Mouse (Mus musculus) lung, postnatal 10 days (tissue): ENCODE results near the gene Ano2.

Source experiments
- DNase-seq: peaks from one replicate; pipeline ENCODE4 v3.0.0; 2021

Ano2 gene

DNA sequence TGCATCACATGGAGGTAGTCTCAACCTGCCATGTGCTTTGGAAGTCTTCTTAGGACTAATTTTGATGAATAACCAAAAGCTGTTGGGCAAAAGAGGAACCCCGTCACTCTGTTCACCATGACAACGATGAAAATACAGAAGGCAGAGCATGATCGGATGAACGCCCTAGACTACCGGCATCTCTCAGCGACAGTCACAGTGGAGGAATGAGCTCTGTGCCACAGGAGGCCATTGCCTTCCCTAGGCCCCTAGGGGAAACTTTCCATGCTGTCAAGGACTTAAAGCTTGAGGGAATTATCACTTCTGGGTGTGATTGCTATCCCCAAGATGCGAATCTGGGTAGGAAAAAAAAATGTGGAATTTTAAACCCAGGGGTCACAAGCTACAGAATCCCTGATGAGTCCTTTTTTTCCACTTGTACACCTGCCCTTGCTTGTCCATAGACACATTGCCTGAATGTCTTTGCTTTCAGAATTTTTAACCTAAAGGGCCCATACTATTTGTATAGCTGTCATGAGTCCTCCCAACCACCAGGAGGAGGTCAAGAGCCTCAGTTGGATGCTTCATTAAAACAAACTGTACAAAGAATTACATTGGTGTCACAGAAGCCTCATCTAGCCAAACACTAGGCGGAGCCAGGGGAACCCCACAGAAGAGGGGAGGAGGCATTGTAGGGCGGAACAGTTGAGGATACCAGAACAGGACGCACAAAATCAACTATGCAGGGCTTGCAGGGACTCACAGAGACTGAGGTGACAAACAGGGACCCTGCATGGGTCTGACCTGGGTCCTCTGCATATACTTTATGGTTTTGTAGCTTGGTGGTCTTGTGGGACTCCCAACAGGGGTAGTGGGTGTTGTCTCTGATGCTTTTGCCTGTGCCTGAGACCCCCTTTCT lies 53.2 kb downstream of the Ano2 start:
- peak; percentile 16 for DNase-seq

DNA sequence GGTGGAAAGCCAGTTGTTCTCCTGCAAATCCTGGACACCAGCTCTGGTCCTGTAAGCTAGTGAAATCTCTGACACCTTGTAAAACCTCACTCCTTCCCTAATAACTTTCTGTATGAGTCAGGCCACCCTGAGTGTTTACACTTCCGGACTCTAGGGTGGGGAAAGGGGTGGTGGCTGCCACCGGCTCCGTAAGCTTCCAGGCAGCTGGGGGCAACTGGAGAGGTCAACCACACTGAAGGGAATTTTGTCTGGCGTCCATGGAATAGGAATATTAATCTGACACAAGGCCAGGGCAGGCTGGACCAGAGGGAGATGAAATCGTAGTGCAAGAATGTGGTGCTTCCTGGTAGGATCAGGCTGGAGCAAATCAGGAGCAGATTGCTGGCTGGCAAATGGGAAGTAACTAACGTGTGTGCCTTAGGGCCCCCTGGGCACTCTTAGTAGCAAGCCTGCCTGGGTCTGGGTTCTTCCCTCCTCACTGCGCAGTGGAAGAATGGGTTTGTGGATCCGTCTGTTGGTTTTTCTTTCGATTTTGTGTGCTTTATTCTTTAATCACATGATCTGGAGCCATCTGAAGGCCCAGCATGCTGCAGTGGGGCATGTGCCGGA lies 57.2 kb downstream of the Ano2 start:
- no peak for DNase-seq

DNA sequence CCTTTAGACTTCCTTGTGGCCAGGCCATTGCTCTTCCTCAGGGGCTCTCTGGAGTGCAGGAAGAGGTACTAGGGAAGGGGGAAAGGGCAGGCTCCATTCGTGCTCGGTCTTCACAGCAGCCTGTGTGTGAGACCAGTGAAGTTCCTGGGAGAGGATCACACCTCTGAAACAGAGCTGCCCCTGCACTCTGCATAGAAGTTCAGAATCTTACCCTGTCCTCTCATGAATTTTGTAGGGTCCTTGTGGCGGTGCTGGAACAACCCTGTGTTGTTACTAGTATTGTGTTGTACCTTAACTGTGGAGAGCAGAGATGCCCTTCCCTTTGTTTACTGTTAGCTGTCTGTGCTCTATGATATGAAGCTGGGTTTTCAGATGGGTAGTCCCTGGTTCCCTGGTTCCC lies 58.4 kb downstream of the Ano2 start:
- DNase-seq = no peak

DNA sequence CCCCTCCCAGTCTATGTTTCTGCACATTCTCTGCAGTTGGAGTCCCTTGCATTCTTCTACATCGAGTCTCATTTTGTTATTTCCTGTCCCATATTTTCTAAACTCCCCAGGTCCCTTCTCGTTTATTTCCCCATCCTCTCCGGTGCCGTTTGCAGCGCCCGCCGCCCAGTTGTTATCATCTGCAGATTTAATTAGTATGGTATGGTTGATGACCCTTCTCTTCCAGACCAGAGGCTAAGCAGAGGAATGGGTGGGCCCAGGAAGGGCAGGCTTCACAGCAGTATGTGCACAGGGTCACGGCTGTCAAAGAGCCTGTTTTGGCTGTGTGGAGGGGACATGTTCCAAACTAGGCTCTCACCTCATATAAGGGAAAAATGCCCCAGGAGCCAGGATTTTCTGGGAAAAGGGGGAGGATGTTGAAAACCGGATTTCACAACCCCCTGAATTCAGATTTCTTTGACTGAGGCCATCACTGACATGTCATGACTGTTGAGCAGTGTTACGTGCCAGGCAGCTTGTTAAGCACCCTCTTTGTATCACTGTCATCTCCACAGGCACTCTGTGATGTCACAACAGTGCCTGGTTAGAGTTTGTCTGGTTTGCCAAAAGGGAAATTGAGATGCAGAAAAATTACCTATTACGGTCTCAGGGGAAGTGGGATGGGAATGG lies 72.8 kb downstream of the Ano2 start:
- DNase-seq = peak; percentile 14

DNA sequence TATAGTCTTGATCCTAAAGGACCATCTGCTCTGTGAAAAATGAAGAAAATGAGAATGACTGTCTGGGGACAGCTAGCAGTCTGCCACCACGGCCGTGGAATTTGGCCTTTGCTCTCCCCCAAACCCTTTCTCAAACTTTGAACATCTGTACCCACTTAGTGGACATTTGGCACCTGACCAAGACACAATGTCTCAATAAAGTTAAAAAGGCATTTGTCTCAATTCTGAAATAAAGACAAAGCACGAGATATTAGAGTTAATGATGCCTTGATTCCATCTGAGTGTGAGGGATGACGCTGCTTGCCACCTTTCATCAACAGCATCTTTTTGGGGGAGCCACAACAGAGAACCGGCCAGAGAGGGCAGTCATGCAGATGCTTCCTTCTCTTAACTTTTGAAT lies 83.0 kb downstream of the Ano2 start:
- DNase-seq = no peak

DNA sequence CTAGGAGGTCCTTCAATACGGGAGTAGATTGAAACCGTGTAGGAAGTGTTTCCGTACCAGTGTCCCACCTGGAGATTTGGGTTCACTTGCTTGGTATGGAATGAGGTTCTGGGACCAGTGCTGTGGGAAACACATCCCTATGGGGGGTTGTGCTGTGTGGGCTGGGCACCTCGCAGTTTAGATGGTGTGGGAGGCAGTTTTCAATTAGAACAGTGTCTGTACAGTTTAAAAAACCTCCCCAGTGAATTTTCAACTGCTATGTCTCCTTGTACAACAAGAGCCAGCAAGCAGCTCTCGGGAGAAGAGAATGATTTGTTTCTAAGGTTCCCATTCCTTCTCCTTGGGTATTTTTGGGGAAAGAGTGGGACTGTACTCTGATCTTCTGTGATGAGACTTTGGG lies 86.1 kb downstream of the Ano2 start:
- DNase-seq = no peak

DNA sequence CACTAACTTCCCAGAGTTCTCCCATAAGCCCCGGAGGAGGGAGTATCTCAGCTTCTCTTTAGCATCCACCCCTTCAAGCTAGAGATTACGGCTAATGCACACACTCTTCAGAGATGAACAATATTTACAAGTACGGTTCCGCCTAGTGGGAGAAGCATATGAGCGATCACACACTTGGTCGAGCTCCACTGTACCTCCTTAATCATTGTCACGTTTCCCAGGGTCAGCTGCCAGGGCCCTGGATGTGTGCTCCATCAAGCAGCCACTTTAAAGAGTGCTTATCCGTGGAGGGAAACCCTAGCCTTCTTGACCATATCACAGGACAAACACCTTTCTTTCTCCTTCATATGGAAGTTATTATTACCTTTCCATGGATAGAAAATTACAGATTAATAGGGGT lies 112.7 kb downstream of the Ano2 start:
- no peak for DNase-seq

DNA sequence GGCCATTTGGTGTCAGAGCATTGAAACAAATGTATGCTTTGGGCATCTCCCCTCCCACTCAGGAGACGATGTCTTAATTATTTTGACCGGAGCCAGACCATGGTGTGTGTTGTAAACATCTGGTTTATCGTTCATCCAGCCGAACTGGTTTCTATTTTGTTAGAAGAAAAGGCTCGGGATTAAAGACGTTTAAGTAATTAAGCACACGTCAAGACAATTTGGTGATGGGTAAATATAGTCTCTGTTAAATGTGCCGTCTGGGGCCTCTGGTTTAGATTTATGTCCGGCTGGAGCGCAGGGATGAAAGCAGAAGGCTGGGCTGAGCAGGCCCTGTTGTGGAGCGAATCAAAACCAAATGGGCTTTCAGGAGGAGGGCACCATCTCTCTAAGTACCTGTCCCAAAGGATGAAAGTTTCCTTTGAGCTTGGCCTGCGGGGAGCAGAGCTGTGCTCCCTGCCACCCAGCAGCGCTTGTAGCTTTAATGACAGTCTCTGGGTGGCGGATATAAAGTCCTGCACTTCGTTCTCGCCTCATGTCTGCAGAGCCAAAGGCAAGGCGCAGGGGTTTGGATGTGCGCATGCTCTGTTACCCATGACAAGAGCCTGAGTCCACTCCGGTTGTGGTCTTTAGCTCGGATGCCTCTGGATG lies 113.3 kb downstream of the Ano2 start:
- no peak for DNase-seq

DNA sequence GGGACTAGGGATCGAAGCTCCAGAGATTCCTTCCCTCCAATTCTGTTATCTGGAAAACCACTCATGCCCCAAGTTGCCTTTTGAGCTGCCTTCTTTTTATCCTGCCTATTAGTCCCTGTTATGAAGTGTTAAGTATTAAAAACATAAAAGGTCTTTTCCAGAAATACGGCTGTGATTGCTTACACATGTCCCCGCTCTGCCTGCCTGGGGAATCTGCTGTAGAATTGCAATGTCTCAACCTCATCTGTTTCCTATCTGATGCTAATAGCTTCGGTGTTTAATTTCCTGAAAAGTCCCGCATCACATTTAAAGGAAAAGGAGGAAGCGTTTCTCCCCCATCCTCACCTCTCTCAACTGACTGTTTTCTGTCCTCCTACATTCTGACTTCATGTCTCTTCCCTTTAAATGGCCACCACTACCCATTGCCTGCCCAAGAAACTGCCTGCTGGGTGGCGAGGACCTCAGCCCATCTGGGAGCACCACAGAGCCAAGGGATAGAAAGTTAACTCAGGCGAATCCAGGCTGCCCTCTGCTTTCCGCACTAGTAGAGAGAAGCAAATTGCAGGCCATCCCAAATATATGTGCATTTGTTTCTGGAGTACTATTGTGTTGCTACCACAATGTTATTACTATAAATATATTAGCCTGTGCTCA lies 118.9 kb downstream of the Ano2 start:
- DNase-seq = no peak

DNA sequence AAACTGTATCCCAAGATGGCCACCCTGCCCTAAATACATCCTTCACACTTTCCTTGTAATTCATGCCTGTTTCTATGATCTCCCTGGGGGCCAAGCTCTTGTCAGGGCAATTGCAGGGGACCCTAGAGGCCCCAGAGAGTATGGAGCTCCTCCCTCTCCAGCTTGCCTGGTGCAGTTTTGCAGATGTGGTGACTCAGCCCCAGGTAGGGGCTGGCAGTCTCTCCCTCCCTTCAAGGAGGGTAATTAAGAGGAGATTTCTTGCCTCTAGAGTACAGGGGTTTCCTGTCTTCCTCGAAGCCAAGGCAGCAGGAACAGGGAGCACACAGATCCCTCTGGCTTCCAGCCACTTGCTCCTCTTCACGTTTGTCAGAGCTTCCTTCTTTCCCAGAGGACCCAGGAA lies 121.2 kb downstream of the Ano2 start:
- DNase-seq = no peak

DNA sequence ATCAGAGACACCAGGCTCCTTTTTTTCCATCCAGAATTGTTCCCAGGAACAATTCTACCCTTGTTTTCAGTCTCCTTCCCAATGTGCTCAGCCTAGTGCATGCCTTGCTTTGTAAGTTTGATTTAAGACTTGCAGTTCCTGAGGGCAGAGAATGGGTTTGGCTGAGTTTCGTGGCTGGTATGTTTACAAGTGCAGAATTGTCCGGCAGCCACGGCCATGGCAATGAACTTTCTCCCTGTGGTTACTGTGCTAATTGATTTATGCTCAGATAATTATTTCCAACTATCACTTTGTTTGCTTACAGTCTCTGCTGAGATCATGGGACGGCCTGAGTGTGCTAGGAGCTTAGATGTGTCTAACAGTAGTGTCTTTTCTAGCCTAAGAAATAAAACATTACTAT lies 147.9 kb downstream of the Ano2 start:
- DNase-seq = no peak

DNA sequence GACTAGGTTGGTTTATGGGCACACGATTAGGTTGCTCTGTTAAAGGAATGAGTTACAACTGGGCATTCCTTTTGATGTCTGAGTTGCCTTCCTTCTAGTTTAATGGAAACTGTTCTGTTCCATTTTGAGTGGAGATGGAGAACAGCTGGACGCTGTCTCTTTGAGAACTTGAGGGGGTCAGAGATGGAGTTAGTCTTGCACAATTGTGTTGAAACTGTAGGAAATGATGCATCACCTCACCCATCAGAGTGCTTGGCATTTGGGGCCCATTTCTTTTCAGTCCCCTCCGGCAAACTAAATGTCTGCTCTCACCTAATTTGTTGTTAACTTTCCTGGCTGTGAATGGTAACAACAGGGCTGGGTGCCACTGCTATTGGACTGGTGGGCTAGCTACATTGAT lies 151.1 kb downstream of the Ano2 start:
- peak; percentile 33 for DNase-seq

DNA sequence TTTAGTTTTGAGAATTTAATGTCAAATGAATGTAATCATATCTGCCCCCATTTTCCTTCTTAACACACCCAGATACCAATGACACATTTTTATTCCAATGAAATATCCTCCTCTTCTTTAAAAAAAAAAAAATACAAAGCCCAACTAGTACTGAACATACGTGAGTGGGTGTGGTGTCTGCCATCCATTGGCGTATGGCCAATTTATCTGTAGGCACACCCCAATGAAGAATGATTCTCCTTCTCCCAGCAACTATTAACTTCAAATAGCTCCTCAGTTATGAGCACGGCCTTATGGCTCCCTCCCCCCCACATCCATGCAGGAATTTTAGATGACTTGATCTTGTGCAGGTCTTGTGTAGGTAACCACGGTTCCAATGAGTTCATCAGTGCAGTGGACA lies 161.0 kb downstream of the Ano2 start:
- DNase-seq = no peak

DNA sequence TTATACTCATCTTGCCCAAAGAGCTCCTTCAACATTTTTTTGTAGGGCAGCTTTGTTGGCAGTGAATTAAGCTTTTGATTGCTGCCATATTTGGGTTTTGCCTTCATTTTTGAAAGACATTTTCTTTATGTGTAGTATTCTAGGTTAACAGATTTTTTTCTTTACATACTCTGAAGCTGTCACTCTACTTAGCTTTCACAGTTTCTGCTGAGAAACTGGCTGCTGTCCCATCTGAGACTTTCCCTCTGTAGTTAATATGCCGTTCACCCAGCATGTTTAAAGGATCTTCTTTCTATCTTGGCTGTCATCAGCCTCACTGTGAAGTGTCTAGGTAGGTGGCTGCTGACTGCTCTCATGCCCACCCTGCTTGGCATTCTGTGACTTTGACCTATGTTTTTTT lies 168.1 kb downstream of the Ano2 start:
- DNase-seq = no peak

DNA sequence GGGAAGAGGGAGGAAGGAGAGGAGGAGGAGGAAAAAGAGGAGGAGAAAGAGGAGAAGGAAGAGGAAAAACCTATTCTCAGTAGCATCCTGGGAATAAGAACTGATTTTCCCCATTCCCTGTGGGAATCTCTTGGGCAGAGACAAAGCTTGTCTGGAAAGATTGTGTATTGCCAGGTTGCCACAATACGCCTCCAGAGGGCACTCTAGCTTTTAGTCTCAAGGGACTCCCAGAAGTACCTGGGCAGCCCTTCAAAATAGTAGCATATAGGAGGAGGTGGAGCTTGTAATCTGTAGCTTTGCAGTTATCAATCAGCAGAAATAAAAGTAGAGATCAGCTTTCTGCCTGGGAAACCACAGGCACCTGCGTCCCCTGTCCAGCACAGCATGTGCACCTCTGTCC lies 178.3 kb downstream of the Ano2 start:
- peak; percentile 69 for DNase-seq

DNA sequence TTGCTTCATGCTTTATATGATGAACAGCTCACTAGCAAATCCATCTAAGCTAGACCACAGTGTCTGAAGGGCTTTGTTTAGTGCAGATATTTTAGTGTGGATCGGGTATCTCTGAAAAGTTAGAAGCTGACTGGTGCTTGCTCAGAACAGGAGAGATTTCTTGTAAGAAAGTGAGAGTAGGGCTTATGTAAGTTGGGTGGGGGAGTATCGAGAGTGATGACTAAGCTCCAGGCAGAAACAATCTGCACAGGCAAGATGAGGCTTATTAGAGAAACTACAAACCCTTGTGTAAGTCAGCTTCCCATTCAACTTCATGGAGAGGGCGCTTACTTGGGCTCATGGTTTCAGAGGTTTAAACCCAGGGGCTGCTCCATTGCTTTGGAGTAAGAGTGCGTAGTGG lies 181.3 kb downstream of the Ano2 start:
- no peak for DNase-seq

DNA sequence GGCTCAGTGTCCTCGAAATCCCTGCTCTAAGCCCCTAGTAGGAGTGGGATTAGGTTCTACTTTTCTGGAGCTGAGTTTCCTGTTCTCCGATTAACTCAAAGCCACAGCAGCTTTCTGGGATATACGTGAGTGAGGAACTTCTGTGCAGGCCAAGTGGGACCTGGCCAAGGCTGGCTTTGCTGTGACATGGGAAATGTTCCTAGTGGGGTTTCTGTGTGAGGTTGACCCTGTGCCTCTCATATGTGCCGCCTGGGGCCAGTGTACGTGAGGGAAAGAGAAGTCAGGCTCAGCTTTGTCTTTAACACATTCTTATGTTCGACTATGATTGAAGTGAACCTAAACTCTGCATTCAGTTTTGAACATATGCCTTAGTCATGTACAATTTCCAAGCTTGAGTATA lies 184.5 kb downstream of the Ano2 start:
- no peak for DNase-seq

DNA sequence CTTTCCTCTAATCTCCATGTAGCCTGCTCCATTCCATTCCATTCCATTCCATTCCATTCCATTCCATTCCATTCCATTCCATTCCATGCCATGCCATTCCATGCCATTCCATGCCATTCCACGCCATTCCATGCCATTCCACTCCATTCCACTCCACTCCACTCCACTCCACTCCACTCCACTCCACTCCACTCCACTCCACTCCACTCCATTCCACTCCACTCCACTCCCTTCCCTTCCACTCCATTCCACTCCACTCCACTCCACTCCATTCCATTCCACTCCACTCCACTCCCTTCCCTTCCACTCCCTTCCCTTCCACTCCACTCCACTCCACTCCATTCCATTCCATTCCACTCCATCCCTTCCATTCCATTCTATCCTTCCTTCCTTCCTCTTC lies 186.7 kb downstream of the Ano2 start:
- no peak for DNase-seq

DNA sequence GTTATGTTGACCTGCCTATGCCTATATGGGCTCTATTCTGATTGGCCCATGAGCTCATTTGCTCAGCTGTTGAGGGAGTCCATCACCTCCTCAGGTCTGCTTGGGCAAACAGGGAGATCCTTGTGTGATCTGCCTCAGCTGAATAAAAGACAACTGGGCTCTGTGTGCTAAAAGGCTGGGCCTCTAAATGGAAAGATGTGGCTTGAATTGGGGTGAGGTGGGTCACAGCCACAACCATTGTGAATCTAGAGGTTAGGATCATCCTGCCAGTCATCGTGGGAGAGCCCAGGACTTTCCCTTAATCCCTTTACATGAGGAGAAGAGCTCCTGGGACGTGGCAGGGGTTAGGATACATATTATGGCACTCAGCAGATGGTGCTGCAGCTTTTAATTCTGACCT lies 188.5 kb downstream of the Ano2 start:
- no peak for DNase-seq

DNA sequence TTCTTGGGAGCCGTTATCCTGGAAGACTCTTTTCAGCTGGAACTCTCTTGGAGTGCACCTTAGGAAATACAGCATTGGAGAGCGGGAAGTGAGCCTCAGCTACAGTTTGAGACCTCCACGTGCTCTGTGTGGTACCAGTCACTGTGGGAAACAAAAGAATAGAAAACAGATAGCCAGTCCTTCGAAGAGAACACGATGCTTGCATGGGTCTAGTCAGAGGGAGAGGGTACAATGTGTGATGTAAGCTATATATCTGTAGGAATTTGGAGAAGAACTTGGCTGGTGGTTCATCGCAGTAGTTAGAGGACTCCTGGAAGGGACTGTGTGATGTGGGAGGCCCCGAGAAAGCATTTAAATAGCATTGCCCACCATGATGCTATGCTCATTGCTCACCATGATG lies 189.1 kb downstream of the Ano2 start:
- DNase-seq = no peak

DNA sequence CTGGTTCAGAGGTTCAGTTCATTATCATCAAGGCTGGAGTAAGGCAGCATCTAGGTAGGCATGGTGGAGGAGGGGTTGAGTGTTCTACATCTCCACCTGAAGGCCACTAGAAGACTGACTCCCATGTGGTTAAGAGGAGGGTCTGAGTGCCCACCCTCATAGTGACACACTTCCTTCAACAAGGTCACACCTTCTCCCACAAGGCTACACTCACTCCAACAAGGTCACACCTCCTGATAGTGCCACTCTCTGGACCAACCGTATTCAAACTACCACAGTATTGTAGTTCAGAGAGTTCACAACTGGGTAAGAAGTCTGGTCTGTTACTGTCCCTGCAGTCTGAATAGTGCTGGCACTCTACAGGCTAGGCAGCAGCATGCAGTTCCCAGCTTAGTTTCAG lies 198.4 kb downstream of the Ano2 start:
- no peak for DNase-seq

DNA sequence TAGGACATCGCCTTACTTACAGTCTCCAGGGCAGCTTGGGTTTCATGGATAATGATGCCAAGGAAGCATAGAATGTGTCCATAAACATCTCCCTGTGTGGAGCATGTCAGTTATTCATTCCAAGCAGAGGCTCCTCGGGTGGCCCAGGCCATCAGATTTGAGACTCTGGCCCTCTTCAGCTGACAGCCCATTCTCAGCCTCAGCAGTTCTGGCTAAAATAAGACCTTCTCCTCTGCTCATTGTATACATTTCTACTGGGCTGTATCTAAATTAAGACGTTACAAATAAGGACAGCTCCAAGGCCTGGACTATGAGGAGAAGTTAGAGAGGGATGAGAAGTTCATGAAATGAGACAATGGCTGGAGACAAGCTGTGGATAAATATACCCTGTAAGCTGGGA lies 204.1 kb downstream of the Ano2 start:
- no peak for DNase-seq

DNA sequence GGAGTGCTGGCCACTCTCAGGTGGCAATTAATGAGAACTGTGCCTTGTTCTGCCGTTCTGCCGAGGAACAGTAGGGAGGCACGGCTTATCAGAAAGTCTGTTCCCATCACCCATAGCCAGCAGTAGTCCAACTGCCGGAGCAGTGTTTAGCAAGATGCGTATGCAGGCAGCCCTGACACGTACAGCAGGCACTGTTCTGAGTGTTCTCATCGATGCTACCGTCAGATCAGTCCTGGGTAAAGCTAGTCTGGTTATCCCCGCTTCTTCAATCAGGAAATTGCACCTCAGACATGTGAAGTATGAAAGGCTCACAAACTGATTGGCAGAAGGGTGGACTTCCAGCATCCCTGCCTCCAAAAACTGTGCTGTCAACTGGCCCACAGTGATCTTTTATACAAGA lies 224.2 kb downstream of the Ano2 start:
- no peak for DNase-seq
